Mouse (Mus musculus) forebrain, embryonic 11.5 days (tissue): ENCODE data around the gene Pls1. TPM values are rescaled to one million over a fixed set of nuclear protein-coding genes. Genes with fewer than 3 reads are reported as not detected.

Source experiments
- ATAC-seq: fragments of 200-750 bp; cut with Nextera tagmentation; replicated peaks from 2 replicates; pipeline ENCODE4 v1.8.0; 2017; ENCODE audit warnings: moderate TSS enrichment; ENCODE audit not compliant: low FRiP score
- DNase-seq: peaks from one replicate; pipeline ENCODE4 v3.0.0-alpha.2; 2017; ENCODE audit warnings: low spot score
- H3K27ac ChIP-seq: fragments of 300-500 bp; sonication (generic); 2 replicates; pipeline ENCODE4 v1.5.1; 2014; ENCODE audit warnings: low read depth, low read length
- H3K27me3 ChIP-seq: fragments of 300-500 bp; sonication (generic); 2 replicates; pipeline ENCODE4 v1.6.1; 2014; ENCODE audit warnings: mild to moderate bottlenecking, low read length, mixed read lengths; ENCODE audit not compliant: control insufficient read depth, insufficient read depth
- H3K36me3 ChIP-seq: fragments of 300-500 bp; sonication (generic); 2 replicates; pipeline ENCODE4 v1.6.1; 2014; ENCODE audit warnings: mild to moderate bottlenecking, low read length, moderate library complexity, mixed read lengths; ENCODE audit not compliant: control insufficient read depth, insufficient read depth
- H3K4me1 ChIP-seq: fragments of 300-500 bp; sonication (generic); replicated peaks from 2 replicates; pipeline ENCODE4 v1.6.1; 2014; ENCODE audit warnings: low read length, mixed read lengths; ENCODE audit not compliant: control insufficient read depth, insufficient read depth
- H3K4me2 ChIP-seq: fragments of 300-500 bp; sonication (generic); 2 replicates; pipeline ENCODE4 v1.6.1; 2014; ENCODE audit warnings: low read depth, mild to moderate bottlenecking, low read length, moderate library complexity, mixed read lengths; ENCODE audit not compliant: severe bottlenecking
- H3K4me3 ChIP-seq: fragments of 300-500 bp; sonication (generic); 2 replicates; pipeline ENCODE4 v1.5.1; 2014; ENCODE audit warnings: low read depth, low read length
- H3K9ac ChIP-seq: fragments of 300-500 bp; sonication (generic); 2 replicates; pipeline ENCODE4 v1.6.1; 2014; ENCODE audit warnings: low read length
- H3K9me3 ChIP-seq: fragments of 300-500 bp; sonication (generic); 2 replicates; pipeline ENCODE4 v1.6.1; 2016; ENCODE audit warnings: low read length, mixed read lengths; ENCODE audit not compliant: control insufficient read depth
- WGBS: fragments of 180-500 bp; shearing (Covaris S2); extraction: QIAGEN DNeasy Blood & Tissue Kit; methylation state at CpG from one replicate; pipeline ENCODE4 v1.1.7; 2014; 5-methylcytosine and 5-hydroxymethylcytosine counted together
- polyA plus RNA-seq: library from polyadenylated mRNA; unstranded; fragments of >200 nt; fragmentation: Nextera tagmentation; extraction: Ambion mirVana; gene quantifications from 2 replicates; pipeline ENCODE4 v1.2.1, GENCODE M21; 2014

Pls1 gene
- polyA plus RNA-seq, 1 experiment from 2014 or later = 5.1 TPM

DNA sequence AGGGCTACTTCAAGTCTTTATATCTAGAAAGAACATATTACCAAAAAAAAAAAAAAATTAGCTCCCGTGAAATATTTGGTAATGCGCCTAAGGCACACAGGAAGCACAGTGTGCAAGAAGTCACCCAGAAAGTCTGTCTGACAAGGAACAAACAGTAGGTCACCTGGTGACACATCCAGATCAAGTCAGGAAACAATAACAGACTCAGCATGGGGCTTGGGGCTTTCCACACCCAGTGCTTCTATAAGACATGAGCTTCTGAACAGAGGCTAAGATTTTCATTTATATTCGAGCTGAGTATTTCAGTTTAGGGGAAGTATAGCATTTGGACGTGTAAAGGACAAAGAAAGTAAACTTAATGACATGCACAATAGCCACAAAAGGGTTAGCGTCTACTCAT, 49.3 kb downstream of the Pls1 start:
- H3K27me3 ChIP-seq = no peaks in the 10 kb centered on the region
- H3K27ac ChIP-seq = no peak overlapping the region
- H3K36me3 ChIP-seq = no peaks in the 10 kb centered on the region
- 41% methylated on average over 5 of the region's 5 CpGs for WGBS
- DNase-seq (no peak), ATAC-seq (peak; percentile 44)
- H3K4me3 ChIP-seq = no peak overlapping the region
- H3K9me3 ChIP-seq = no peaks in the 10 kb centered on the region; the same call in 1 of the 2 replicates
- no peak overlapping the region for H3K9ac ChIP-seq
- no peaks in the 10 kb centered on the region for H3K4me1 ChIP-seq
- no peak overlapping the region for H3K4me2 ChIP-seq

DNA sequence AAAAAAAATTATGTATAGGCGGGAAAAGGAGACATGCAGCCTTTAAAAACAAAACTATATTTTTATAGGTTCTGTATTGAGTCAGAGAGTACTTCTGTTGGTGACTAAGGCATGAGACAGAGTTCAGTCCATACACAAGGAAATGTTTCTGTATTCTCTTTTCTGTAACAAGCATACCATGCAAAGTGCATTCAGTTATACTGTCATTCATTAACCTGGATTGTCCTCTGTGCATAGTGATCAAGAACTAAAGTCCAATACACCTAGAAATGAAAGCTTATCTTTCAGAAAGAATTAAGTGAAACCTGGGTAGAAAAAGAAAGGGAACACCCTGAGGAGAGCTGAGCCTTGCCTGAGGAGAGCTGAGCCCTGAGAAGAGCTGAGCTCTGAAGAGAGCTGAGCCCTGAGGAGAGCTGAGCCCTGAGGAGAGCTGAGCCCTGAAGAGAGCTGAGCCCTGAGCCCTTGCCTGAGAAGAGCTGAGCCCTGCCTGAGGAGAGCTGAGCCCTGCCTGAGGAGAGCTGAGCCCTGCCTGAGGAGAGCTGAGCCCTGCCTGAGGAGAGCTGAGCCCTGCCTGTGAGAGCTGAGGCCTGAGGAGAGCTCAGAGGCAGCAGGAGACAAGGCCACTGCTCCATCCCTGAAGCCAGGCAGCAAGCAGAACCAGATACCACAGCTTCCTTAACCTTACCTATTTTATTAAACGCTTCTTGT, 49.9 kb downstream of the Pls1 start:
- no peak overlapping the region for H3K4me3 ChIP-seq

DNA sequence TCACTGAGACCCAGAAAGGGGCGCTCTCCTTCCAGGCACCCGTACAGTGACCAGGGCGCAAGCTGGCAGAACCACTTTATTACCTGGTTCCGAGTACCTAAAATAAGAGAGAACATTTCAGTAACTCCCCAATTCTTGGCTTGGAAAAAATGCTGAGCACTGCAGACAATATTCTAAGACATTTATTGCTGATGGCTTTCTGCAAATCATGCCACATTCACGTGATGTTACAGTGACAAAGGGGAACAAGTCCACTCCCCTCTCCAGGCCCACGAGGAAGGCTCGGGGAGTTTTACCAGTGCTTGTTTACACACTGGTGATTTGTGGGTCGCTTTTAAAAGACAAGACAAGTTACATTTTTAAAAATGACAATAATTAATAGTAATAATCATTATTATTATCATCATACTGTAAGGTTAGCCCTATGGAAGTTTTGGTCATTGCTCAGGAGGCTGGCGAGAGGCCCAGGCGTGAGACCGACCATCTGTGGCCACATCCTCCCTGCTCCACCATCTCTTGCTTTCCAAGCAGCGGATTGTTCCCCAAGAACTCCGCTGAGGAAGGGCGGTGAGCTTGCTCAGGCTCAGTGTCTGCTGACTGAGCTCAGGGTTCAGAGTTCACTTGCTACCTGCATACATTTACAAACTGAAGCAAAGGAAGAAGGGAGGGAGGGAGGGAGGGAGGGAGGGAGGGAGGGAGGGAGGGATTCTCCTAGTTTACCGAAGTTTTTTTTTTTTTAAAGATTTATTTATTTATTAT, 50.9 kb downstream of the Pls1 start:
- DNase-seq (no peak), ATAC-seq (no peak)
- Histone ChIP-seq H3K27ac (no peak overlapping the region), H3K36me3 (no peaks in the 10 kb centered on the region), H3K4me2 (no peak overlapping the region), H3K27me3 (no peaks in the 10 kb centered on the region), H3K4me3 (no peak overlapping the region), H3K4me1 (no peaks in the 10 kb centered on the region), H3K9ac (no peak overlapping the region), H3K9me3 (no peaks in the 10 kb centered on the region; the same call in 1 of the 2 replicates)
- 94% methylated on average over 15 of the region's 15 CpGs for WGBS

More for the DNA sequence above, 49.9 kb downstream of the Pls1 start:
- no peak overlapping the region for H3K4me2 ChIP-seq
- H3K27ac ChIP-seq = no peak overlapping the region
- H3K4me1 ChIP-seq = no peaks in the 10 kb centered on the region
- no peaks in the 10 kb centered on the region for H3K36me3 ChIP-seq
- no peak overlapping the region for H3K9ac ChIP-seq
- WGBS = 61% methylated on average over 2 of the region's 2 CpGs
- ATAC-seq (no peak), DNase-seq (no peak)
- H3K27me3 ChIP-seq = no peaks in the 10 kb centered on the region
- no peaks in the 10 kb centered on the region; the same call in 1 of the 2 replicates for H3K9me3 ChIP-seq

DNA sequence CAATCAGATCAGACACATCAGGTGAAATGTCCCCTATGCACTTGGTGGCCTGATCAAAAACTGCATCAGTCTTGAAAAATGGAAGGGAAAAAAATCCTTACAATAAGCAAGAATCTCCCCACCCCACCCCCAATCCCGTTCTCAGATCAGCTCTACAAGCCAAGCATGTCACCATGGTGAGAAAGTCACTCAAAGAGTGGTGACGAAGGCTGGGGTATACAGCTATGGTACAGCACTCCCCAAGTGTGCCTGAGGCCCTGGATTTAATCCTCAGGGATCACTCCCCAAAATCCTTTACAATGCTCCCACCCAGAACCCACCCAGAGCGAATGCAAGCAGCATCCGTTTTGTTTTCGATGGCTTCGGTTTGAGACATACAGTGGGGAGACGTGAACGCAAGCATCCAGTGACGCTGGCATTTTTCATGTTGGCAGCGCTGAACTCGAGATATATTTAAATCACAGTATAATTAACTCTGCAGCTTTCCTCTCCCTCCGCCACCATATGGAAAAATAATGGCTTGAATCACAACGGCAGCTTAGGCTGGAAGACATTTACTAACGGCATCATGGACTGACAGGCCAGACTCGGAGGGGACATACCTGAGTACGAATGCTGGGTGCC, 60.1 kb downstream of the Pls1 start:
- WGBS = 87% methylated on average over 16 of the region's 16 CpGs
- Histone ChIP-seq H3K4me3 (no peak overlapping the region), H3K9ac (no peak overlapping the region), H3K4me1 (no peaks in the 10 kb centered on the region), H3K36me3 (no peaks in the 10 kb centered on the region), H3K4me2 (no peak overlapping the region), H3K27me3 (no peaks in the 10 kb centered on the region), H3K27ac (no peak overlapping the region), H3K9me3 (no peaks in the 10 kb centered on the region)
- no peak for ATAC-seq
- DNase-seq = no peak

DNA sequence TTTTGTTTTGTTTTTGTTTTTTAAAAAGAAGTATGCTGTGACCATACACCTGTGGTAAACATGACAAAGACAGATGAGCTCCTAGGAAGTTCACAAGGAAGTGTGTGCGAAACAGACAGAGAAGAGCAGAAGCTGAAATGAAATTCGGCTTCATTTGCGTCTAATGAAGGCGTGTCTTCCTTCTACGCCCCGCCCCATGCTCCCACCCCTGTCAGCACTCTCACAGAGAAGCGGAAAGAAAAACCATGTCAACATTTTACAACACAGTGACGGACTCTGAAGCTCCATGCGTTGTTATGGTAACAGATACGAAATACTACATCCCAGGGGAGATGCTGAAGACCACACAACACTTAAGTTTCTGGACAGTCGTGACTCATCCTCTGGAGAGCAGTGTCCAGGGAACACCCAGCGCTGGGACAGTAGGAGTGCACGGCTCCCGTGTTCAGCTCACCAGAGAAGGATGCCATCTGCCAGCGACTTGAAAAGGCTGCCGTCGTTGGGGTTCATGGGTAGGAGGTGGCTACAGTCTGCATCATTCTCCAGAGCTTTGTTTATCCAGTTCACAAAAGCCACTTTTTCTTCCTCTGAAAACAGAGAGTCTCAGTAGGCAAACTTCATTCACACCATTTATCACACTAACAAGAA, 61.3 kb downstream of the Pls1 start:
- Histone ChIP-seq H3K27ac (no peak overlapping the region), H3K4me1 (no peaks in the 10 kb centered on the region), H3K4me3 (no peak overlapping the region), H3K27me3 (no peaks in the 10 kb centered on the region), H3K36me3 (no peaks in the 10 kb centered on the region), H3K9ac (no peak overlapping the region), H3K4me2 (no peak overlapping the region), H3K9me3 (no peaks in the 10 kb centered on the region)
- 86% methylated on average over 17 of the region's 17 CpGs for WGBS
- DNase-seq (no peak), ATAC-seq (no peak)

DNA sequence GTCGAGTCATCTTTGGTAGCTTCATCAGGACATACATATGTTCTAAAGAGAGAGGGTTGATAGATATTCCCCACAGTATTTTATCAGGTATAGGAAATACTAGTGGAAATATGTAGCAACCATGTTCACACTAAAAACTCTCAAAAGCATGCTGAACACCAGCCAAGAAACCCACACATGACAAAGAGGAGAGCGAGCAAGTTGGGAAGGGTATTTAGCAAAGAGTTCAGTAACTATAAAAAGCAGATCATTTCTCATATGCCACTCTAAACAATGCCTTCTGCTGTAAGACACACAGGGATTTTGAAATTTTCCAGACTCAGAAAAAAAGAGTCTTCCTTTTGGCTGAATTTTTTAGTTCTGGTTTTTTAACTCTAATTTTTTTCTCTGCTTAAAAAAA, 73.4 kb downstream of the Pls1 start:
- ATAC-seq (no peak), DNase-seq (no peak)
- Histone ChIP-seq H3K27me3 (no peaks in the 10 kb centered on the region), H3K4me3 (no peak overlapping the region), H3K9me3 (no peaks in the 10 kb centered on the region), H3K4me2 (no peak overlapping the region), H3K4me1 (no peaks in the 10 kb centered on the region), H3K36me3 (no peaks in the 10 kb centered on the region), H3K27ac (no peak overlapping the region), H3K9ac (no peak overlapping the region)
- 91% methylated on average over 2 of the region's 2 CpGs for WGBS

DNA sequence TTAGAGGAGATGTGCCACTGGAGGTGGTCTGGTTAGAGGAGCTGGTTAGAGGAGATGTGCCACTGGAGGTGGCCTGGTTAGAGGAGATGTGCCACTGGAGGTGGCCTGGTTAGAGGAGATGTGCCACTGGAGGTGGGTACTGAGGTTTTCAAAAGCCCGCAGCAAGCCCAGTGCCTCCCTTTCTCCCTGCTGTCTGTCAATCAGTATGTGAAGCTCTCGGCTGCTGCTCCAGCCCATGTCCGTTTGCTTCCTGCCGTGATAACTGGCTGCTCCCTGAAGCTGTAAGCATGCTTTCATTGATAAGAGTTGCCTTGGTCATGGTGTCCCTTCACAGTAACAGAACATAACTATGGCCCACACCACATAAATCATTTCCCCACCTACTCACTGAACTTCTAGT, 81.9 kb downstream of the Pls1 start:
- no peak overlapping the region for H3K27ac ChIP-seq
- ATAC-seq = no peak

DNA sequence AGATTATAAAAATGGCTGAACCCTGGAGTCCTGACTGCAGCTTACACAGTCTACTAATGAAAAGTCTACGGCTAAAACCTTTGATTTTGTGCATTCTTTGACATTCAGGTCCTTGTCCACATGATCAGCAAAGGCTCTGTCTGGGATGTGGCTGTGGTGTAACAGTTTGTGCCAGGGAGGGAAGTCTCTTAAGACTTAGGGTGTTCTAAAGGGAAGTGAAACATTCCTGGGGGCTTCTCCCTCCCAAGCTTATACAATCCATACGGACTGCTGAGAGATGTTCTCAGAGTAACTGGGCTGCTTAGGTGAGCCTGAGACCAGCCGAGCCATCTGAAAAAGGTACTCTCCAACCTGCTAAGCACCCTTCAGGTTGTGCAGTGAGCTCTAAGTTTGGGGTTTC, 82.9 kb downstream of the Pls1 start:
- no peak overlapping the region for H3K4me2 ChIP-seq
- ATAC-seq (no peak), DNase-seq (no peak)
- H3K27me3 ChIP-seq = no peaks in the 10 kb centered on the region
- H3K4me3 ChIP-seq = no peak overlapping the region
- no peaks in the 10 kb centered on the region for H3K9me3 ChIP-seq
- no peak overlapping the region for H3K27ac ChIP-seq
- H3K4me1 ChIP-seq = no peaks in the 10 kb centered on the region
- no peak overlapping the region for H3K9ac ChIP-seq
- no peaks in the 10 kb centered on the region for H3K36me3 ChIP-seq
- WGBS = 89% methylated on average over 3 of the region's 3 CpGs

More for the DNA sequence above, 81.9 kb downstream of the Pls1 start:
- Histone ChIP-seq H3K36me3 (no peaks in the 10 kb centered on the region), H3K27me3 (no peaks in the 10 kb centered on the region), H3K9ac (no peak overlapping the region), H3K4me3 (no peak overlapping the region), H3K9me3 (no peaks in the 10 kb centered on the region), H3K4me1 (no peaks in the 10 kb centered on the region), H3K4me2 (no peak overlapping the region)
- 96% methylated on average over 4 of the region's 4 CpGs for WGBS
- DNase-seq = no peak
